Mouse (Mus musculus) lung, adult 2 months (tissue): ENCODE measurements around the gene 3830406C13Rik.

Source experiments
- CTCF ChIP-seq: fragments of 200-500 bp; IDR thresholded peaks from 2 replicates; pipeline ENCODE4 v1.5.1; 2011; ENCODE audit warnings: mild to moderate bottlenecking, low read length, control low read depth; ENCODE audit not compliant: insufficient read depth
- POLR2A ChIP-seq: fragments of 200-500 bp; IDR thresholded peaks from 2 replicates; pipeline ENCODE4 v1.6.1; 2011; ENCODE audit warnings: low read depth, mild to moderate bottlenecking, control low read depth, low read length, borderline replicate concordance; ENCODE audit errors: extremely low read depth

- TF ChIP-seq CTCF: no peak
- no peak for TF ChIP-seq POLR2A
Observed at GRCm38 (mm10) chr14:12338811-12339565, 55.0 kb downstream of the 3830406C13Rik start.
